Mouse (Mus musculus) heart, postnatal 0 days (tissue): Measurements from ENCODE around the gene Mybpc3.

Experiments used
- CTCF ChIP-seq: IDR thresholded peaks from 2 replicates; pipeline ENCODE4 v1.5.1; 2016; ENCODE audit warnings: antibody characterized with exemption, control low read depth, low read depth
- EP300 ChIP-seq: IDR thresholded peaks from 2 replicates; pipeline ENCODE4 v1.6.1; 2016; ENCODE audit warnings: antibody characterized with exemption, low read depth

- TF ChIP-seq CTCF = no peak
- no peak for TF ChIP-seq EP300
These were observed 9.8 kb upstream of the Mybpc3 start for GRCm38 (mm10) chr2:91108156-91108555.
